Mouse (Mus musculus): Measurements from ENCODE around the gene Cacfd1. TPM values are rescaled to one million over a fixed set of nuclear protein-coding genes. Genes with fewer than 3 reads are reported as not detected.

Cacfd1 gene
- polyA plus RNA-seq, 1 experiment, result 110 TPM

- no peak for DNase-seq (ENCODE audit: low read depth)
- TF ChIP-seq CTCF (IDR thresholded peaks at IDR 0.05; ENCODE audit: borderline replicate concordance, extremely low read depth, insufficient read depth, insufficient read length), result no peak
Measured at GRCm38 (mm10) chr2:27045979-27046770, 36.4 kb downstream of the Cacfd1 start.

DNA sequence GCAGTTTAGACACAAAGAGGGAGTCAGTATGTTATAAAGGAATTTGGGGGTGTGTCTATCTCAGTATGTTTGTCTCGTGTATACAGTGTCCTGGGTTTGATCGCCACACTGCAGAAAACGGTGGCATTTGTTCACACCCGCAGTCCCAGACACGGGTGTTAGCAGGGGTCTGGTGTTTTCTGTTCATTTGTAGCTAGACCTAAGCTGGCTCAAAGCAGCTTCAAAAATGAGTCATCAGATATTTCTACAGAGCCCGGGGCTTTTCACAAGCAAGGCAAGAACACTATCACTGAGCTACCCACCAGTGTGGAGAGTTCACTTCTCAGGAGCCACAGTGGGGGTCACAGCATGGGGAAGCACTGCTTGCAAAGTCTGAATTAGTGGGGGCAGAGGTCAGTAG lies 39.7 kb downstream of the Cacfd1 start:
- no peak for TF ChIP-seq CTCF (IDR thresholded peaks at IDR 0.05; ENCODE audit: borderline replicate concordance, extremely low read depth, insufficient read depth, insufficient read length)
- TF ChIP-seq POLR2A (IDR thresholded peaks at IDR 0.05; ENCODE audit: borderline replicate concordance, extremely low read depth, insufficient read depth, insufficient read length, poor library complexity, severe bottlenecking), result no peak

GRCm38 (mm10) chr2:27058251-27058650 lies 48.5 kb downstream of the Cacfd1 start:
- no peak for TF ChIP-seq CTCF (IDR thresholded peaks at IDR 0.05; ENCODE audit: borderline replicate concordance, extremely low read depth, insufficient read depth, insufficient read length)
- TF ChIP-seq POLR2A (IDR thresholded peaks at IDR 0.05; ENCODE audit: borderline replicate concordance, extremely low read depth, insufficient read depth, insufficient read length, poor library complexity, severe bottlenecking), result no peak
- no peak for DNase-seq (ENCODE audit: low read depth)

More for the DNA sequence above, 39.7 kb downstream of the Cacfd1 start:
- DNase-seq (ENCODE audit: low read depth), result no peak

GRCm38 (mm10) chr2:27058751-27059150 lies 49.0 kb downstream of the Cacfd1 start:
- TF ChIP-seq CTCF (IDR thresholded peaks at IDR 0.05; ENCODE audit: borderline replicate concordance, extremely low read depth, insufficient read depth, insufficient read length) (no peak), POLR2A (IDR thresholded peaks at IDR 0.05; ENCODE audit: borderline replicate concordance, extremely low read depth, insufficient read depth, insufficient read length, poor library complexity, severe bottlenecking) (no peak)
- DNase-seq (ENCODE audit: low read depth), result peak; percentile 26

- TF ChIP-seq POLR2A (IDR thresholded peaks at IDR 0.05; ENCODE audit: borderline replicate concordance, extremely low read depth, insufficient read depth, insufficient read length, poor library complexity, severe bottlenecking) (no peak), CTCF (IDR thresholded peaks at IDR 0.05; ENCODE audit: borderline replicate concordance, extremely low read depth, insufficient read depth, insufficient read length) (no peak)
- peak; percentile 16 for DNase-seq (ENCODE audit: low read depth)
Measured at GRCm38 (mm10) chr2:27059187-27059586, 49.5 kb downstream of the Cacfd1 start.

- TF ChIP-seq POLR2A (IDR thresholded peaks at IDR 0.05; ENCODE audit: borderline replicate concordance, extremely low read depth, insufficient read depth, insufficient read length, poor library complexity, severe bottlenecking) (no peak), CTCF (IDR thresholded peaks at IDR 0.05; ENCODE audit: borderline replicate concordance, extremely low read depth, insufficient read depth, insufficient read length) (no peak)
- DNase-seq (ENCODE audit: low read depth), result no peak
Measured at GRCm38 (mm10) chr2:27067124-27067523, 57.4 kb downstream of the Cacfd1 start.

DNA sequence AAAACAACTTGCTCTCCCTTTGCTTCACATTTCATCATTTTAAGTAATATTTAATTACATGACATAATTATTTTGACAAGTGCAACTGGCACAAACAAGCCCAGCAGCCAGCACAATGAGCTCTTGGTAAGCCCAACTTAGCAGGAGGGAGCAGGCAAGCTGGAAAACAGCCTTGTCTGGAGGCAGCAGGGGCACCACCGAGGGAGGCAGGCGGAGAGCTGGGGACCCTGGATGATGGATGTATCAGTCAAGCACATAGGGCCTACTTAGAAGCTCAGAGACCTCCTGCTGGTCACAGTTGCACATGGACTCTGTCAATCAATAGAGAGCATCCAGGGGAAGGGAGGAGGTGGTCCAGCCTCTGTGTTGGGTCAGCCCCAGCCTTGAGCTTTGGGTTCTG lies 58.3 kb downstream of the Cacfd1 start:
- no peak for DNase-seq (ENCODE audit: low read depth)

GRCm38 (mm10) chr2:27069646-27070045 lies 59.9 kb downstream of the Cacfd1 start:
- DNase-seq (ENCODE audit: low read depth), result no peak

More for the DNA sequence above, 58.3 kb downstream of the Cacfd1 start:
- no peak for TF ChIP-seq CTCF (IDR thresholded peaks at IDR 0.05; ENCODE audit: borderline replicate concordance, extremely low read depth, insufficient read depth, insufficient read length)
- no peak for TF ChIP-seq POLR2A (IDR thresholded peaks at IDR 0.05; ENCODE audit: borderline replicate concordance, extremely low read depth, insufficient read depth, insufficient read length, poor library complexity, severe bottlenecking)

GRCm38 (mm10) chr2:27070247-27070813 lies 60.6 kb downstream of the Cacfd1 start:
- TF ChIP-seq POLR2A (IDR thresholded peaks at IDR 0.05; ENCODE audit: borderline replicate concordance, extremely low read depth, insufficient read depth, insufficient read length, poor library complexity, severe bottlenecking) (no peak), CTCF (IDR thresholded peaks at IDR 0.05; ENCODE audit: borderline replicate concordance, extremely low read depth, insufficient read depth, insufficient read length) (no peak)

More at GRCm38 (mm10) chr2:27069646-27070045, 59.9 kb downstream of the Cacfd1 start:
- TF ChIP-seq CTCF (IDR thresholded peaks at IDR 0.05; ENCODE audit: borderline replicate concordance, extremely low read depth, insufficient read depth, insufficient read length) (no peak), POLR2A (IDR thresholded peaks at IDR 0.05; ENCODE audit: borderline replicate concordance, extremely low read depth, insufficient read depth, insufficient read length, poor library complexity, severe bottlenecking) (no peak)

More at GRCm38 (mm10) chr2:27070247-27070813, 60.6 kb downstream of the Cacfd1 start:
- no peak for DNase-seq (ENCODE audit: low read depth)

Other genes with a start within 250 kb of the Cacfd1 start
- not detected in 2 replicates for gene Abo, start 144.9 kb upstream of the Cacfd1 start, polyA plus RNA-seq (2012; rRNA removed)
- gene Surf6, start 107.0 kb upstream of the Cacfd1 start, polyA plus RNA-seq (2012; rRNA removed), result 24.6 and 30.1 TPM in 2 replicates
- gene Med22, start 99.2 kb upstream of the Cacfd1 start, polyA plus RNA-seq (2012; rRNA removed), result 119 and 181 TPM in 2 replicates
- gene Rpl7a, start 99.2 kb upstream of the Cacfd1 start, polyA plus RNA-seq (2012; rRNA removed), result 1,440 and 1,580 TPM in 2 replicates
- 51.2 and 56.7 TPM in 2 replicates for gene Surf2, start 93.6 kb upstream of the Cacfd1 start, polyA plus RNA-seq (2012; rRNA removed)
- gene Surf1, start 93.4 kb upstream of the Cacfd1 start, polyA plus RNA-seq (2012; rRNA removed), result 60.6 and 68.5 TPM in 2 replicates
- gene Surf4, start 76.0 kb upstream of the Cacfd1 start, polyA plus RNA-seq (2012; rRNA removed), result 97.7 and 102 TPM in 2 replicates
- gene Stkld1, start 75.9 kb upstream of the Cacfd1 start, polyA plus RNA-seq (2012; rRNA removed), result 0.21 and 0.23 TPM in 2 replicates
- gene Rexo4, start 45.5 kb upstream of the Cacfd1 start, polyA plus RNA-seq (2012; rRNA removed), result 40.8 and 46.6 TPM in 2 replicates
- 0.12 TPM in 1 of 2 replicates, not detected in the other for gene Adamts13, start 36.5 kb upstream of the Cacfd1 start, polyA plus RNA-seq (2012; rRNA removed)
- gene Slc2a6, start 18.1 kb downstream of the Cacfd1 start, polyA plus RNA-seq (2012; rRNA removed), result 7.2 and 8.2 TPM in 2 replicates
- 0.26 and 0.73 TPM in 2 replicates for gene Mymk, start 62.3 kb downstream of the Cacfd1 start, polyA plus RNA-seq (2012; rRNA removed)
- 12.1 and 14.3 TPM in 2 replicates for gene Adamtsl2, start 69.5 kb downstream of the Cacfd1 start, polyA plus RNA-seq (2012; rRNA removed)
- gene Fam163b, start 132.6 kb downstream of the Cacfd1 start, polyA plus RNA-seq (2012; rRNA removed), result 5.6 and 7.2 TPM in 2 replicates
- 0.88 and 2.7 TPM in 2 replicates for gene Dbh, start 155.3 kb downstream of the Cacfd1 start, polyA plus RNA-seq (2012; rRNA removed)
- 2.8 and 4.7 TPM in 2 replicates for gene Sardh, start 238.4 kb downstream of the Cacfd1 start, polyA plus RNA-seq (2012; rRNA removed)